8 mouse cellular contexts compared by ENCODE assay signal in genomic region chr3:54358463-54359189, GRCm38 (mm10). TPM values are rescaled to one million over a fixed set of nuclear protein-coding genes. Genes with fewer than 3 reads are reported as not detected.
A peak's percentile ranks its signal among the peaks of the same experiment; 100 is the strongest.
DNase-seq lines count a peak whose midpoint lies in the region; ATAC-seq lines count a peak whose summit lies in the region.

No protein-coding gene starts in this region.

- intact Hi-C loops in left cerebral cortex, postnatal 4 days (cut with DNase I) = loop anchor here (5.0 kb wide), 1 partner anchor 314 kb away; no protein-coding TSS in a partner anchor

- no peaks in the 10 kb centered on the region for H3K9me3 ChIP-seq in heart, embryonic 16.5 days (replicated peaks; ENCODE audit: control insufficient read depth, low read length)
- H3K9me3 ChIP-seq in limb, embryonic 11.5 days (ENCODE audit: control insufficient read depth, low read length) = no peaks in the 10 kb centered on the region
- no peaks in the 10 kb centered on the region for H3K9me3 ChIP-seq in neural tube, embryonic 12.5 days

- no peaks in the 10 kb centered on the region for H3K27me3 ChIP-seq in heart, embryonic 16.5 days (ENCODE audit: control insufficient read depth, insufficient read depth, low read length)
- H3K27me3 ChIP-seq in limb, embryonic 11.5 days (ENCODE audit: control insufficient read depth, insufficient read depth, low read length) = no peaks in the 10 kb centered on the region
- no peaks in the 10 kb centered on the region for H3K27me3 ChIP-seq in neural tube, embryonic 12.5 days (replicated peaks)

- no peak overlapping the region for H3K4me3 ChIP-seq in heart, embryonic 16.5 days (ENCODE audit: low read length)
- H3K4me3 ChIP-seq in limb, embryonic 11.5 days (ENCODE audit: low read depth, low read length) = no peak overlapping the region
- H3K4me3 ChIP-seq in neural tube, embryonic 12.5 days = no peak overlapping the region

- peak overlapping the region; percentile 19; the same call in 1 of the 2 replicates for H3K4me2 ChIP-seq in heart, embryonic 16.5 days (ENCODE audit: low read depth, low read length)
- H3K4me2 ChIP-seq in limb, embryonic 11.5 days (ENCODE audit: low read depth, severe bottlenecking) = peak overlapping the region; percentile 14; the same call in 1 of the 2 replicates
- H3K4me2 ChIP-seq in neural tube, embryonic 12.5 days (replicated peaks) = peak overlapping the region; percentile 41

- peak; percentile 74; the same call in 1 of the 2 replicates for ATAC-seq in heart, embryonic 16.5 days (replicated peaks; ENCODE audit: extremely low read depth, insufficient read depth, low FRiP score)
- 0 out of 2 replicates have a peak, but pooled peaks have one; percentile 28 for ATAC-seq in limb, embryonic 11.5 days (ENCODE audit: insufficient number of reproducible peaks, low FRiP score, low TSS enrichment, low read depth)
- ATAC-seq in neural tube, embryonic 12.5 days (ENCODE audit: low FRiP score, low read depth) = peak; percentile 86
- no peak for ATAC-seq in megakaryocyte-erythroid progenitor cell, adult 5-6 weeks (replicated peaks; ENCODE audit: low FRiP score, low TSS enrichment, poor library complexity, severe bottlenecking)
- ATAC-seq in inflammation-experienced regulatory T-cells, adult 6 months = no peak

- no peak overlapping the region for H3K9ac ChIP-seq in heart, embryonic 16.5 days (ENCODE audit: low read length)
- no peak overlapping the region for H3K9ac ChIP-seq in limb, embryonic 11.5 days (ENCODE audit: low read length)
- no peak overlapping the region for H3K9ac ChIP-seq in neural tube, embryonic 12.5 days

- H3K27ac ChIP-seq in heart, embryonic 16.5 days (ENCODE audit: low read length) = peak overlapping the region; percentile 38
- no peak overlapping the region for H3K27ac ChIP-seq in limb, embryonic 11.5 days (replicated peaks; ENCODE audit: low read depth, low read length)
- H3K27ac ChIP-seq in neural tube, embryonic 12.5 days = no peak overlapping the region

- WGBS in heart, embryonic 16.5 days = 36% methylated on average over 15 of the region's 15 CpGs
- 20% methylated on average over 15 of the region's 15 CpGs for WGBS in limb, embryonic 11.5 days
- WGBS in neural tube, embryonic 12.5 days = 22% methylated on average over 15 of the region's 15 CpGs

- H3K4me1 ChIP-seq in heart, embryonic 16.5 days (ENCODE audit: control insufficient read depth, insufficient read depth, low read length) = no peaks in the 10 kb centered on the region
- peaks cover 4% of the 10 kb centered on the region; the same call in 1 of the 2 replicates for H3K4me1 ChIP-seq in limb, embryonic 11.5 days (ENCODE audit: control insufficient read depth, insufficient read depth, low read length)
- peaks cover 10% of the 10 kb centered on the region for H3K4me1 ChIP-seq in neural tube, embryonic 12.5 days

- H3K36me3 ChIP-seq in heart, embryonic 16.5 days (ENCODE audit: control insufficient read depth, insufficient read depth) = no peaks in the 10 kb centered on the region
- no peaks in the 10 kb centered on the region for H3K36me3 ChIP-seq in limb, embryonic 11.5 days (ENCODE audit: control insufficient read depth, insufficient read depth, low read length)
- no peaks in the 10 kb centered on the region for H3K36me3 ChIP-seq in neural tube, embryonic 12.5 days

- DNase-seq in adrenal gland, adult (ENCODE audit: inconsistent age in 2 of 2, low spot score in 1 of 2) = peak; percentile 79 to 91
- peak; percentile 49 for DNase-seq in embryo, embryonic 11.5 days (ENCODE audit: low read depth, low spot score)
- peak; percentile 60 for DNase-seq in limb, embryonic 11.5 days (ENCODE audit: low spot score)
- no peak for DNase-seq in left cerebral cortex, postnatal 4 days

RNA-seq across cellular contexts. Expression of gene Postn, which starts 2.3 kb away (rescaled TPM):
- 394 and 476 TPM in 2 replicates for polyA plus RNA-seq in heart, embryonic 16.5 days (2015; fragmentation: Nextera tagmentation; extraction: Ambion mirVana)
- polyA plus RNA-seq in limb, embryonic 11.5 days (2014; fragmentation: Nextera tagmentation; extraction: Ambion mirVana) = 13.6 and 15.2 TPM in 2 replicates
- 48.4 and 61.7 TPM in 2 replicates for polyA plus RNA-seq in neural tube, embryonic 12.5 days (2016; fragmentation: Nextera tagmentation; extraction: Ambion mirVana)
- 10 to 100 TPM in 1 of 2 experiments, 1 to 10 TPM in 1; 9.6 to 11.3 TPM for total RNA-seq in left cerebral cortex, postnatal 4 days (2021)
- total RNA-seq in megakaryocyte-erythroid progenitor cell, adult 5-6 weeks (2014; fragmentation: Nextera tagmentation) = not detected in 2 replicates
- not detected in 2 replicates for total RNA-seq in megakaryocyte-erythroid progenitor cell, adult 5-6 weeks (2017)
- polyA plus RNA-seq in inflammation-experienced regulatory T-cells, adult 6 months (2017; shearing (Covaris generic)) = not detected

Comparison
In these comparisons a context has a peak if more than half of its experiments do, and no peak if none do; other contexts are left out.
1. ATAC-seq: peak in heart, embryonic 16.5 days (single experiment), limb, embryonic 11.5 days (single experiment) and neural tube, embryonic 12.5 days (single experiment); none in megakaryocyte-erythroid progenitor cell, adult 5-6 weeks (single experiment) and inflammation-experienced regulatory T-cells, adult 6 months (single experiment).
2. RNA of gene Postn, which starts 2.3 kb away (polyA plus RNA-seq): 394 to 476 TPM in heart, embryonic 16.5 days, 48.4 to 61.7 TPM in neural tube, embryonic 12.5 days and 13.6 to 15.2 TPM in limb, embryonic 11.5 days; not detected in inflammation-experienced regulatory T-cells, adult 6 months; every median in the first group is over 10 times any median in the second.
3. Peak in every context shown above with its lines, with median percentiles within 50 percentile points of each other: H3K4me2 ChIP-seq.